Mouse (Mus musculus): ENCODE data around the gene Ugt1a8. TPM values are rescaled to one million over a fixed set of nuclear protein-coding genes. Genes with fewer than 3 reads are reported as not detected.
A peak's percentile ranks its signal among the peaks of the same experiment; 100 is the strongest.
"Not testable (repeated sequence)": the region's sequence is repeated elsewhere in the genome, so short reads cannot be mapped to it uniquely, and the experiment has no call there.

The Ugt1a8 gene
- total RNA-seq (2018; cell fraction: chromatin; rRNA removed), result not detected
- total RNA-seq (2018; cell fraction: cytosol; rRNA removed), result under 1 TPM in 1 of 26 experiments, not detected in 25; 0.28 TPM
- total RNA-seq (2018; cell fraction: nucleus; rRNA removed), result under 1 TPM in 1 of 26 experiments, not detected in 25; 0.35 TPM
- polyA plus RNA-seq (2018), result not detected in 3 replicates

- Histone ChIP-seq H3K4me3 (ENCODE audit: inconsistent target) (no peak within 1 kb of the TSS), H3K27ac (no peak within 1 kb of the TSS), H3K79me2 (ENCODE audit: inconsistent target) (no peaks in the 10 kb centered on the region), H3K36me3 (ENCODE audit: inconsistent target) (no peaks in the 10 kb centered on the region)
- WGBS (ENCODE audit: missing documents), result 97% methylated on average over 3 of the region's 3 CpGs
Measured at GRCm38 (mm10) chr1:88087513-88087912, at the start of gene Ugt1a8. Gene Ugt1a8 (plus strand): TSS chr1:88087813.

- not testable (repeated sequence) for H3K79me2 ChIP-seq (ENCODE audit: inconsistent target); H3K27ac ChIP-seq; H3K36me3 ChIP-seq (ENCODE audit: inconsistent target); H3K4me3 ChIP-seq (ENCODE audit: inconsistent target)
- no CpG with 5 or more reads among the region's 2 CpGs for WGBS (ENCODE audit: missing documents)
Measured at GRCm38 (mm10) chr1:88043044-88043443, 44.6 kb upstream of the Ugt1a8 start.

GRCm38 (mm10) chr1:88044832-88045437, 42.7 kb upstream of the Ugt1a8 start:
- H3K4me3 ChIP-seq (ENCODE audit: inconsistent target); H3K27ac ChIP-seq; H3K79me2 ChIP-seq (ENCODE audit: inconsistent target); H3K36me3 ChIP-seq (ENCODE audit: inconsistent target): not testable (repeated sequence)
- WGBS (ENCODE audit: missing documents), result 100% methylated on average over 1 of the region's 5 CpGs

GRCm38 (mm10) chr1:88047408-88047807, 40.2 kb upstream of the Ugt1a8 start:
- not testable (repeated sequence) for H3K79me2 ChIP-seq (ENCODE audit: inconsistent target); H3K4me3 ChIP-seq (ENCODE audit: inconsistent target); H3K27ac ChIP-seq; H3K36me3 ChIP-seq (ENCODE audit: inconsistent target)
- 74% methylated on average over 2 of the region's 2 CpGs for WGBS (ENCODE audit: missing documents)

- 100% methylated on average over 1 of the region's 1 CpGs for WGBS (ENCODE audit: missing documents)
- H3K27ac ChIP-seq, result no peak within 1 kb of the TSS
- H3K4me3 ChIP-seq (ENCODE audit: inconsistent target), result no peak within 1 kb of the TSS
- no peaks in the 10 kb centered on the region for H3K36me3 ChIP-seq (ENCODE audit: inconsistent target)
- no peaks in the 10 kb centered on the region for H3K79me2 ChIP-seq (ENCODE audit: inconsistent target)
Measured at GRCm38 (mm10) chr1:88055088-88055487, 32.5 kb upstream of the Ugt1a8 start, which contains the start of gene Ugt1a10. Gene Ugt1a10 (plus strand): TSS chr1:88055388.

- H3K27ac ChIP-seq; H3K36me3 ChIP-seq (ENCODE audit: inconsistent target); H3K4me3 ChIP-seq (ENCODE audit: inconsistent target); H3K79me2 ChIP-seq (ENCODE audit: inconsistent target): not testable (repeated sequence)
- no CpG with 5 or more reads among the region's 2 CpGs for WGBS (ENCODE audit: missing documents)
Measured at GRCm38 (mm10) chr1:88066472-88067102, 21.0 kb upstream of the Ugt1a8 start.

GRCm38 (mm10) chr1:88070495-88070894, 17.1 kb upstream of the Ugt1a8 start, which contains the start of gene Ugt1a9:
Gene Ugt1a9 (plus strand): TSS chr1:88070800.
- Histone ChIP-seq H3K27ac (no peak within 1 kb of the TSS), H3K79me2 (ENCODE audit: inconsistent target) (no peaks in the 10 kb centered on the region), H3K36me3 (ENCODE audit: inconsistent target) (no peaks in the 10 kb centered on the region), H3K4me3 (ENCODE audit: inconsistent target) (no peak within 1 kb of the TSS)
- WGBS (ENCODE audit: missing documents), result 100% methylated on average over 2 of the region's 2 CpGs

- H3K36me3 ChIP-seq (ENCODE audit: inconsistent target), result no peaks in the 10 kb centered on the region
- H3K4me3 ChIP-seq (ENCODE audit: inconsistent target), result no peak overlapping the region
- H3K27ac ChIP-seq, result no peak overlapping the region
- 94% methylated on average over 4 of the region's 4 CpGs for WGBS (ENCODE audit: missing documents)
- no peaks in the 10 kb centered on the region for H3K79me2 ChIP-seq (ENCODE audit: inconsistent target)
Measured at GRCm38 (mm10) chr1:88070902-88071301, 16.7 kb upstream of the Ugt1a8 start.

- 100% methylated on average over 2 of the region's 2 CpGs for WGBS (ENCODE audit: missing documents)
- no peak overlapping the region for H3K27ac ChIP-seq
- H3K79me2 ChIP-seq (ENCODE audit: inconsistent target), result no peaks in the 10 kb centered on the region
- no peaks in the 10 kb centered on the region for H3K36me3 ChIP-seq (ENCODE audit: inconsistent target)
- H3K4me3 ChIP-seq (ENCODE audit: inconsistent target), result no peak overlapping the region
Measured at GRCm38 (mm10) chr1:88074471-88074870, 13.1 kb upstream of the Ugt1a8 start.

GRCm38 (mm10) chr1:88077128-88077527, 10.5 kb upstream of the Ugt1a8 start:
- H3K27ac ChIP-seq, result peak overlapping the region; percentile 35
- H3K4me3 ChIP-seq (ENCODE audit: inconsistent target), result no peak overlapping the region
- 33% methylated on average over 1 of the region's 1 CpGs for WGBS (ENCODE audit: missing documents)

GRCm38 (mm10) chr1:88081670-88082069, 5.9 kb upstream of the Ugt1a8 start:
- Histone ChIP-seq H3K36me3 (ENCODE audit: inconsistent target) (no peaks in the 10 kb centered on the region), H3K4me3 (ENCODE audit: inconsistent target) (no peak overlapping the region), H3K27ac (peak overlapping the region; percentile 48), H3K79me2 (ENCODE audit: inconsistent target) (no peaks in the 10 kb centered on the region)
- 0% methylated on average over 1 of the region's 1 CpGs for WGBS (ENCODE audit: missing documents)

More at GRCm38 (mm10) chr1:88077128-88077527, 10.5 kb upstream of the Ugt1a8 start:
- Histone ChIP-seq H3K79me2 (ENCODE audit: inconsistent target) (no peaks in the 10 kb centered on the region), H3K36me3 (ENCODE audit: inconsistent target) (no peaks in the 10 kb centered on the region)

GRCm38 (mm10) chr1:88086125-88086524, 1.5 kb upstream of the Ugt1a8 start:
- 89% methylated on average over 1 of the region's 1 CpGs for WGBS (ENCODE audit: missing documents)
- Histone ChIP-seq H3K36me3 (ENCODE audit: inconsistent target) (no peaks in the 10 kb centered on the region), H3K79me2 (ENCODE audit: inconsistent target) (no peaks in the 10 kb centered on the region), H3K27ac (no peak overlapping the region), H3K4me3 (ENCODE audit: inconsistent target) (no peak overlapping the region)

GRCm38 (mm10) chr1:88092341-88092740, 4.7 kb downstream of the Ugt1a8 start:
- Histone ChIP-seq H3K36me3 (ENCODE audit: inconsistent target) (no peaks in the 10 kb centered on the region), H3K79me2 (ENCODE audit: inconsistent target) (peaks cover 23% of the 10 kb centered on the region), H3K4me3 (ENCODE audit: inconsistent target) (no peak overlapping the region), H3K27ac (0 out of 2 replicates have a peak overlapping the region, but pooled peaks have one; percentile 97)

- H3K36me3 ChIP-seq (ENCODE audit: inconsistent target), result not testable (repeated sequence)
- H3K79me2 ChIP-seq (ENCODE audit: inconsistent target), result peaks cover 40% of the 10 kb centered on the region
- peak overlapping the region; percentile 3; the same call in 1 of the 2 replicates for H3K4me3 ChIP-seq (ENCODE audit: inconsistent target)
- H3K27ac ChIP-seq, result peak overlapping the region; percentile 97
- 0% methylated on average over 3 of the region's 3 CpGs for WGBS (ENCODE audit: missing documents)
Measured at GRCm38 (mm10) chr1:88094270-88094676, 6.7 kb downstream of the Ugt1a8 start.

GRCm38 (mm10) chr1:88094941-88095492, 7.4 kb downstream of the Ugt1a8 start, which contains the start of gene Ugt1a7c:
Gene Ugt1a7c (plus strand): TSS chr1:88095062.
- H3K36me3 ChIP-seq (ENCODE audit: inconsistent target), result no peaks in the 10 kb centered on the region
- peaks cover 47% of the 10 kb centered on the region for H3K79me2 ChIP-seq (ENCODE audit: inconsistent target)
- 2% methylated on average over 10 of the region's 10 CpGs for WGBS (ENCODE audit: missing documents)
- peak within 1 kb of the TSS; percentile 97 for H3K27ac ChIP-seq
- H3K4me3 ChIP-seq (ENCODE audit: inconsistent target), result peak within 1 kb of the TSS; percentile 57

All from macrophage (primary cell).